Mouse (Mus musculus) olfactory bulb, adult 2 months (tissue): ENCODE results near the gene Tgfbr1. TPM values are rescaled to one million over a fixed set of nuclear protein-coding genes. Genes with fewer than 3 reads are reported as not detected.

Source experiments
- H3K27ac ChIP-seq: fragments of 200-500 bp; 2 replicates; pipeline ENCODE4 v1.5.1; 2012; ENCODE audit warnings: low read depth, low read length; ENCODE audit not compliant: insufficient read depth
- H3K4me1 ChIP-seq: fragments of 200-500 bp; 2 replicates; pipeline ENCODE4 v1.6.1; 2012; ENCODE audit warnings: low read length; ENCODE audit not compliant: control insufficient read depth, insufficient read depth
- H3K4me3 ChIP-seq: fragments of 200-500 bp; 2 replicates; pipeline ENCODE4 v1.5.1; 2012; ENCODE audit warnings: mild to moderate bottlenecking, low read depth, low read length, moderate library complexity; ENCODE audit not compliant: insufficient read depth
- CTCF ChIP-seq: fragments of 200-500 bp; IDR thresholded peaks from 2 replicates; pipeline ENCODE4 v1.5.1; 2012; ENCODE audit warnings: low read depth, mild to moderate bottlenecking, low read length, moderate library complexity; ENCODE audit not compliant: insufficient read depth
- POLR2A ChIP-seq: fragments of 200-500 bp; IDR thresholded peaks from 2 replicates; pipeline ENCODE4 v1.6.1; 2012; ENCODE audit warnings: mild to moderate bottlenecking, low read depth, low read length, moderate library complexity; ENCODE audit not compliant: insufficient read depth
- WGBS: fragments of 180-500 bp; shearing (Covaris S2); methylation state at CpG from one replicate; pipeline ENCODE4 v1.1.7; 2018; 5-methylcytosine and 5-hydroxymethylcytosine counted together
- polyA plus RNA-seq: library from polyadenylated mRNA; stranded (reverse); fragments of >200 nt; gene quantifications from 2 replicates; pipeline ENCODE4 v1.2.4, GENCODE M21; 2012; ENCODE audit warnings: low replicate concordance; ENCODE audit not compliant: missing spikeins, insufficient read depth, insufficient read length

Gene Tgfbr1
- polyA plus RNA-seq, 1 experiment: not detected

DNA sequence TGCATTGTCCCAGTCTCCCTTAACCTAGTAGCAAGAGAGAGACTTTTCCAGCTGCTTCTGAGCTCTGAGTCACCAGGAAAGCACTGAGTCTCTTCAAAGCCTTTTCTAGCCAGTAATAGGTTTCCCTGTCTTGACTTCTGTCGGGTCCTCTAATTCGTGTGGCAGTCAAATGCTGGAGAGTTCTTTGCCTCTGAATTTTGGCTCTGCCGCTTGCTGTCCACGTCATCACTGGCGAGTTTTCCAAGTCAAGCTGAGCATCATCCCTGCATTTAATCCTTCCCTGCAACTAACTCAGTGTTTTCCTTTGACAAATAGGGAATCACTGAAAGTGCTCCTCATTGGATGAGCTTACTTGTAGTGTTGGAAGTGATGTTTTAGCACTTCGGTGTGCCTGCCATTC is 36.6 kb upstream of the Tgfbr1 start:
- no peak overlapping the region for H3K27ac ChIP-seq
- WGBS: 44% methylated on average over 6 of the region's 6 CpGs
- H3K4me1 ChIP-seq: peaks cover 4% of the 10 kb centered on the region; the same call in 1 of the 2 replicates
- no peak overlapping the region for H3K4me3 ChIP-seq
- TF ChIP-seq POLR2A (no peak), CTCF (no peak)

- H3K4me1 ChIP-seq: peaks cover 4% of the 10 kb centered on the region; the same call in 1 of the 2 replicates
- TF ChIP-seq CTCF (no peak), POLR2A (no peak)
- no peak overlapping the region for H3K4me3 ChIP-seq
- no peak overlapping the region for H3K27ac ChIP-seq
- WGBS: 93% methylated on average over 10 of the region's 10 CpGs
Observed at GRCm38 (mm10) chr4:47319561-47320321, 33.3 kb upstream of the Tgfbr1 start.

DNA sequence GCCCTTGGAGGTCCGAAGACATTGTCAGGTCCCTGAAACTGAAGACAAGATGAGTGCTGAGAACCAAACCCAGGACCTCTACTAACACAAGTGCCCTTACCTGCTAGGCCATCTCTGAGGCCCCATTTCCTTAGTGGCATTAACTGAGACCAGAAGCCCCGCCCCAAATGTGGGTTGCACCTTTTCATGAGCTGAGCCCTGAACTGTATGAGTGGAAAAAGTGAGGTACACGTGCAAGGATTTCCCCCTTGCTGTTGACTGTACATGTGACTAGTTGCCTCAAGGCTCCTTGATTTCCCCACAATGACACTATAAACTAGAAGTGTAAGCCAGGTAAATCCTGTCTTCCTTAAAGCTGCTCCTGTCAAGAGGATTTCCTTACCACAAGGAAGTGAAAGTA is 30.7 kb upstream of the Tgfbr1 start:
- Histone ChIP-seq H3K27ac (no peak overlapping the region), H3K4me3 (no peak overlapping the region), H3K4me1 (no peaks in the 10 kb centered on the region)
- WGBS: 87% methylated on average over 3 of the region's 3 CpGs
- TF ChIP-seq POLR2A (no peak), CTCF (no peak)

GRCm38 (mm10) chr4:47324206-47324605 is 28.8 kb upstream of the Tgfbr1 start:
- WGBS: 78% methylated on average over 1 of the region's 1 CpGs
- H3K27ac ChIP-seq: no peak overlapping the region
- no peaks in the 10 kb centered on the region for H3K4me1 ChIP-seq
- TF ChIP-seq CTCF: no peak
- no peak for TF ChIP-seq POLR2A
- no peak overlapping the region for H3K4me3 ChIP-seq

DNA sequence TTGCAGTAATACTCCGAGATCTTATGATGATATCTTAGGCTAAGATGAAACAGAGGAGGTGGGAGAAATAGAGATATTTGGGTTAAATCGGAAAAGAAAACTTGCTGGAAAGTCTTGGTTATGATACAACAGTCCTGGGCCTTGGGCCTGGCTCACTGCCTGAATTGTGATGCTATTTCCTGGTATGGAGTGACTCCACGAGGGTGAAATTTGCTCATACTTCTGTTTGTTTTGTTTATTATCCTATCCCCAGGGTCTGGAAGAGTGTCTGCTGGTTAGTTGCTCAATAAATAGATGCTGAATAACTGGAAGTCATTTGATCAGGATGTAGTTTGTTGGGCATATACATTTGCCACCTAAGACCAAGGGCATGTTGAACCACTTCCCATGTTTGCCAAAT is 25.2 kb upstream of the Tgfbr1 start:
- H3K4me3 ChIP-seq: no peak overlapping the region
- TF ChIP-seq POLR2A (no peak), CTCF (no peak)
- no peak overlapping the region for H3K27ac ChIP-seq
- WGBS: 86% methylated on average over 3 of the region's 3 CpGs
- H3K4me1 ChIP-seq: no peaks in the 10 kb centered on the region

DNA sequence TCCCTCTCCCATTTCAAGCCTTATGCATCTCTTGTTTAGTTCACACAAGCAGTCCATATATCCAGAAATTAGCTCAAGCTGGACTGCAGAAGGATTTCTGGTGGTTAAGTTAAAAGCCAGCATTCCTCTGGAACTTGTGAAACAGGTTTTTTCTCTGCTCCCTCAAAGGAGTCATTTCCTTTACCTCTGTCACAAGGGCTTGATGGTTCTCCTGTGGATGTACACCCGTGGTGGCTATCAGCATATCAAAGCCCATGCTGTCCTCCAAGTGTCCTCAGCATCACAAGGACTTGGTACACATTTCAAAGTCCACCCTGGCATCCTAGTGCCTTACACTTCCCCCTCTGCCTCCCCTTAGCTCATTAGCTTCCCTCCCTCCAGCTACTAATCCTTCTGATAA is 23.7 kb upstream of the Tgfbr1 start:
- H3K4me1 ChIP-seq: no peaks in the 10 kb centered on the region
- no peak overlapping the region for H3K4me3 ChIP-seq
- 30% methylated on average over 1 of the region's 1 CpGs for WGBS
- H3K27ac ChIP-seq: no peak overlapping the region
- TF ChIP-seq POLR2A (no peak), CTCF (no peak)

GRCm38 (mm10) chr4:47330378-47331052 is 22.5 kb upstream of the Tgfbr1 start:
- no peak for TF ChIP-seq CTCF
- TF ChIP-seq POLR2A: no peak
- WGBS: 92% methylated on average over 13 of the region's 13 CpGs
- no peak overlapping the region for H3K27ac ChIP-seq

DNA sequence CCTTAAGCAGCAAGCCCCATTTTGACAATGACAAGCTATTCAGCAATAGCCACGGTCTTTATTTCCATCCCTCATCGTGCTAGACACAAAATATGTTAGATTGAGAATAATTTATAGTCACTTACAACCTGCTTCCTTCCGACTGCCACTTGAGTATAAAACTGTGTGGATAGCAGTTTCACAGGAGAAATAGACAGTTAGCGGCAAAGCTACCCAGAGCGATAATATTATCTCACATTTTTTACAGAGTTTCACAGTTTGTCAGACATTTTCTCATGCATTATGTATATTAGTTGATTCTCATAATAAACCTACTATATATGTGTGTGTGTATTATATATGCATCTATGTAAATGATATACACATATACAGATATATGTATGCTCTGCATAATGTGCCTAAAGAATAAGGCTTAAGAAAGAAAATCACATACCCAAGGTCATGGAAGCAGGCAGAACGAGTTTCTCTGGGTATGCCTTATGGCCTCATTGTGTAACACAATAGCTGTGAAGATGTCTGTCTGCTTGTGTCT is 20.1 kb upstream of the Tgfbr1 start:
- no peak overlapping the region for H3K27ac ChIP-seq
- H3K4me1 ChIP-seq: no peaks in the 10 kb centered on the region
- no peak overlapping the region for H3K4me3 ChIP-seq
- TF ChIP-seq CTCF (no peak), POLR2A (no peak)
- 91% methylated on average over 6 of the region's 6 CpGs for WGBS

More at GRCm38 (mm10) chr4:47330378-47331052, 22.5 kb upstream of the Tgfbr1 start:
- H3K4me1 ChIP-seq: no peaks in the 10 kb centered on the region
- H3K4me3 ChIP-seq: no peak overlapping the region

GRCm38 (mm10) chr4:47333541-47333940 is 19.5 kb upstream of the Tgfbr1 start:
- Histone ChIP-seq H3K4me3 (no peak overlapping the region), H3K4me1 (no peaks in the 10 kb centered on the region), H3K27ac (no peak overlapping the region)
- 96% methylated on average over 3 of the region's 3 CpGs for WGBS
- TF ChIP-seq CTCF (no peak), POLR2A (no peak)
